Mouse (Mus musculus) thymus, adult 2 months (tissue): ENCODE results near the gene Gm20388. TPM values are rescaled to one million over a fixed set of nuclear protein-coding genes. Genes with fewer than 3 reads are reported as not detected.

Experiments used
- DNase-seq: peaks from one replicate; pipeline ENCODE4 v3.0.0; 2021
- H3K27ac ChIP-seq: fragments of 200-500 bp; 2 replicates; pipeline ENCODE4 v1.5.1; 2012; ENCODE audit warnings: low read length, control low read depth; ENCODE audit not compliant: control insufficient read depth, insufficient read depth
- H3K27me3 ChIP-seq: fragments of 200-500 bp; 2 replicates; pipeline ENCODE4 v1.6.1; 2012; ENCODE audit warnings: mild to moderate bottlenecking, low read length, moderate library complexity, mixed read lengths; ENCODE audit not compliant: control insufficient read depth, insufficient read depth
- H3K36me3 ChIP-seq: fragments of 200-500 bp; 2 replicates; pipeline ENCODE4 v1.6.1; 2012; ENCODE audit warnings: mild to moderate bottlenecking, low read length, moderate library complexity; ENCODE audit not compliant: control insufficient read depth, insufficient read depth
- H3K4me1 ChIP-seq: fragments of 200-500 bp; replicated peaks from 2 replicates; pipeline ENCODE4 v1.6.1; 2012; ENCODE audit warnings: low read length; ENCODE audit not compliant: control insufficient read depth, insufficient read depth
- H3K4me3 ChIP-seq: fragments of 200-500 bp; 2 replicates; pipeline ENCODE4 v1.5.1; 2012; ENCODE audit warnings: mild to moderate bottlenecking, low read length, control low read depth, moderate library complexity; ENCODE audit not compliant: control insufficient read depth, insufficient read depth
- CTCF ChIP-seq: fragments of 200-500 bp; IDR thresholded peaks from 2 replicates; pipeline ENCODE4 v1.5.1; 2012; ENCODE audit warnings: mild to moderate bottlenecking, control low read depth, low read length, moderate library complexity, borderline replicate concordance; ENCODE audit not compliant: control insufficient read depth, poor library complexity, insufficient read depth; ENCODE audit errors: extremely low read depth
- POLR2A ChIP-seq: fragments of 200-500 bp; IDR thresholded peaks from 2 replicates; pipeline ENCODE4 v1.6.1; 2012; ENCODE audit warnings: mild to moderate bottlenecking, low read length, control low read depth, moderate library complexity; ENCODE audit not compliant: control insufficient read depth, poor library complexity, insufficient read depth; ENCODE audit errors: extremely low read depth
- WGBS: fragments of 180-500 bp; shearing (Covaris S2); methylation state at CpG from one replicate; pipeline ENCODE4 v1.1.7; 2018; 5-methylcytosine and 5-hydroxymethylcytosine counted together
- polyA plus RNA-seq: library from polyadenylated mRNA; depleted of rRNA; stranded (reverse); fragments of >200 nt; gene quantifications from 2 replicates; pipeline ENCODE4 v1.2.3, GENCODE M21; 2012

Gm20388 gene
- polyA plus RNA-seq, 1 experiment, result 103 TPM

DNA sequence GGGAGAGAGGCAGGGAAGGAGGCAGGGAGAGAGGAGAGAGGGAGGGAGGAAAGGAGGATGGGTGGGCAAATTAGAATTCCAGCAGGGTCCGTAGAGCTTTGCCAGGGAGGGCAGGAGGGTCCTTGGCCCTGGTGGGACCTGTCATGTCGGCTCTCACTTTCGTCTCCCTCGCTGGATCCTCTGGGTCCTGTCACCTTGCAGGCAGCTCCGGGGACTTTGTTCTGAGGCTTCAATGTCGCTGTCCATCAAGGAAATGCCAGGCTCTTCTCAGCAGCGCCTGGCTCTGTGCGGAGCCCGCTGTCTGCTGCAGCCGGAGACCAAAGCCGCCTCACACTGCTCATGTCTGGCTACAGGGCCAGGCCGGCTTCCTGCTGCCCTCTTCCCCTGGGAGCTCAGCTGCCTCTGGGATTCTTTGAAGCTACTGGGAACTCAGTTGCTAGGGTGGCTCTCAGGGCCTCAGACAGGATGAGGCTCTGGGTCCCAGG is 896.2 kb downstream of the Gm20388 start:
- Histone ChIP-seq H3K4me1 (no peaks in the 10 kb centered on the region), H3K36me3 (no peaks in the 10 kb centered on the region), H3K27ac (no peak overlapping the region), H3K4me3 (no peak overlapping the region), H3K27me3 (no peaks in the 10 kb centered on the region; the same call in 1 of the 2 replicates)
- DNase-seq, result no peak
- 92% methylated on average over 12 of the region's 12 CpGs for WGBS
- no peak for TF ChIP-seq CTCF
- TF ChIP-seq POLR2A, result no peak

DNA sequence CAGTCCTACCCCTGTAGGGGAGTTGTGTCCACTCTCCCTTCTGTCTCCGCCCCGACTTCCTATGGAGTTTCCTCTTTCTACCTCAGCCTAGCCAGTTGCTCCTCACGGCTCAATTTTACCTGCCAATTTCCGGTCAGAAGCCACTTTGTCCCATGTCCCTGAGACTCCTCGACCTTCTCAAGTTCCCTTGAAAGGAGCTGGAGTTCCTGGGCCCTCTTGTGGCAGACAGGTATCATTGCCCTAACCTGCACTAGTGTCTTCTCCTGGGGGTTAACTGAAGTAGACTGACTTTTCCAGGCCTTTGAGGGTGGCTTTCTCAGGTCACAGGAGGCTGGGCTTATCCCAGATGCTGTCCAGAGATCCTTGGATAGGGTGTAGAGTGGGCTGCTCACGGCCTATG is 897.1 kb downstream of the Gm20388 start:
- Histone ChIP-seq H3K36me3 (no peaks in the 10 kb centered on the region), H3K4me3 (no peak overlapping the region), H3K27ac (no peak overlapping the region), H3K27me3 (no peaks in the 10 kb centered on the region; the same call in 1 of the 2 replicates), H3K4me1 (no peaks in the 10 kb centered on the region)
- WGBS, result 32% methylated on average over 6 of the region's 6 CpGs
- TF ChIP-seq CTCF (no peak), POLR2A (no peak)
- DNase-seq, result no peak

DNA sequence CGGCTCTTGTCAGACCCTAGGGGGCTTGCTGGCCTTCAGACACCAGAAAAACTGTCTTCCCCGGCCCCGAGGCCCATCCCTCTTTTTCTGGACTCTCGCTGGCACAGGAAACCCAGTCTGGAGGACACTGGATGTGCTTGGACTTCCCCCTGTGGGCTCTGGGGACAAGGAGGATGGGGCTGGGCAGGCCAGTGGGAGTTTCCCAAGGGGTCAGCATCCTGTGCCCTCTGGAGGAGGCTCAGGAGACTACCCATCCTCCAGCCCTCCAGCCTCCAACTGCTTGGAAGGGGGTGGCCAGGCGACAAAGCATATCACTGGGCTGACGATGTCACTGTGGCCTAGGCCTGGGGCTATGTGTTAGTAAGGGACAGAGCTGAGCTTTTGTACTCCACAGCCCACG is 898.4 kb downstream of the Gm20388 start:
- WGBS, result 86% methylated on average over 7 of the region's 7 CpGs
- H3K36me3 ChIP-seq, result no peaks in the 10 kb centered on the region
- no peak for DNase-seq
- H3K4me3 ChIP-seq, result no peak overlapping the region
- TF ChIP-seq POLR2A, result no peak
- no peak for TF ChIP-seq CTCF
- no peaks in the 10 kb centered on the region; the same call in 1 of the 2 replicates for H3K27me3 ChIP-seq
- no peak overlapping the region for H3K27ac ChIP-seq
- no peaks in the 10 kb centered on the region for H3K4me1 ChIP-seq

DNA sequence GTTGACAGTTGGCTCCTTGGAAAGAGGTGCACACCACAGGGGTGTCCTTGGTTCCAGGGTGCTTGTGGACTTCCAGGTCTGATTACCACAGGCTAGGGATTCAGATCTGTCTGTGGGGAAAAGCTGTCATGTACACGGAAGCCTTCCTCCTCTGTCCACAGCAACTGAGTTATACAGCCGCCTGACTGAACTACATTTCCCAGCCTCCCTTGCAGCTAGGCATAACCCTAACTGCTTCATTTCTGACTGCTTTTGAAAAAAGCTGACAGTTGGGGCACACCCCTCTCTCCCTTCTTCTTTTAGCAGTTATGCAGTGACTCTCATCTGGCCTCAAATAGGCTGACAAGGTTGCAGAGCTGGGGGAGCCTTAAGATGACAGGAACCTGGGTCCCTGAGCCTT is 901.3 kb downstream of the Gm20388 start:
- DNase-seq, result no peak
- Histone ChIP-seq H3K27me3 (no peaks in the 10 kb centered on the region), H3K4me3 (no peak overlapping the region), H3K27ac (no peak overlapping the region), H3K36me3 (no peaks in the 10 kb centered on the region), H3K4me1 (no peaks in the 10 kb centered on the region)
- no peak for TF ChIP-seq POLR2A
- no peak for TF ChIP-seq CTCF
- 80% methylated on average over 2 of the region's 2 CpGs for WGBS

DNA sequence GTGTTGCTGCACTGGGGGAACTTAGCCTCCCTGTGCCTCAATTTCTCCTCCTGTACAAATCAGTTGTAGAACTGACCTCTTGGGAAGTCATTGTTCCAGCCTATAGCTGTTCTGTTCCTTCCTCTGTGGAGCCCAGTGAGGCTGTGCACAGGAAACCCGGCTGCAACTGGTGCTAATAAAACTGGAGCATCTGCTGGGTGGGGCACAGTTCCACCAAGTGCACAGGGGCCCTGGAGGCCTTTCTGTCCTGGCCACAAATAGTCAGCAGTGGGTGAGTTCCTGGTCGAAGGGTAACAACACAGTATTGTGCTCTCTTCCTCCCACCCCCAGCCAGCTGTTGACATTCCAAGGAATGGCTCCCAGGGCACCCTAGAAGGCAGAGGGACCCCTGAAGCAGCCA is 902.4 kb downstream of the Gm20388 start:
- Histone ChIP-seq H3K4me1 (no peaks in the 10 kb centered on the region), H3K27me3 (no peaks in the 10 kb centered on the region), H3K4me3 (no peak overlapping the region), H3K36me3 (no peaks in the 10 kb centered on the region), H3K27ac (no peak overlapping the region)
- TF ChIP-seq CTCF, result no peak
- TF ChIP-seq POLR2A, result no peak
- DNase-seq, result no peak
- WGBS, result 16% methylated on average over 2 of the region's 2 CpGs

DNA sequence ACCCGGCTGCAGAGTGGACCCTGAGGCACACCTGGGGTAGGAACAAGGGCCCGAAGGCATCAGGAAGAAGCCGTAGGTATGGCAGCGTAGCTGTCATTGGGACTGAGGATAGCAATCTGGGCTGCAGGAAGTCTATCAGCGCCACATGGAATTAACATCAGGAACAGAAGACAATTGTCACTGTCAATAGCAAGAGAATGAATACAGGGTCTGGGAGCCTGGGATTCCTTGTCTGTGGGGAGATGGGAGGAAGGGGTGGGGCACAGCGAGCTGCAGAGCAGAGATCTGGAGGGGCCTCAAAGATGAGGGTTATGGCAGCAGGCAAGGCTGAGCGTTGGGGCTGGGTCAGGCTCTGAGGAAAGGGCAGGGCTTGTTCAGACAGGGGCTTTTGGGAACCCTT is 903.2 kb downstream of the Gm20388 start:
- TF ChIP-seq CTCF (no peak), POLR2A (no peak)
- Histone ChIP-seq H3K4me3 (no peak overlapping the region), H3K27me3 (no peaks in the 10 kb centered on the region), H3K4me1 (no peaks in the 10 kb centered on the region), H3K36me3 (no peaks in the 10 kb centered on the region), H3K27ac (no peak overlapping the region)
- DNase-seq, result no peak
- WGBS, result 96% methylated on average over 7 of the region's 7 CpGs

DNA sequence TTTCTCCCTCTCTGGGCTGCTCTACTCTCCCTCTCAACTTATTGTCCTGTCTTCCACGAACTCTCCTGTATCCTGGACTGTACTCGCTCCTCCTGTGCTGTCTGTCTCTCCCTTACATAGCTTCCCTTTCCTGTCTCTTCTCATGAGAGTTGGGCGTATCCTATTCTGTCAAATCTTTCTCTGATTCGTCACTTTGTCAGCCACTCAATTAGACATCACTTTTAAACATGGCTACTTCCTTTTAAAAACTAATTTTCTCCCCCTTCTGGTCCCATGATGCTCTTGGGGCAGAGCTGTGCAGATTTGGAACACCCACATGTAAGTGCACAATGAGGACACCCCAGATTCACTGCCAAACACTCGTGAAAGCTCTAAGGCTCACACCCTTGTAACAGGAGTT is 905.7 kb downstream of the Gm20388 start:
- H3K27me3 ChIP-seq, result no peaks in the 10 kb centered on the region
- TF ChIP-seq CTCF, result no peak
- TF ChIP-seq POLR2A, result no peak
- no peak for DNase-seq
- WGBS, result 84% methylated on average over 5 of the region's 5 CpGs
- H3K27ac ChIP-seq, result no peak overlapping the region
- no peaks in the 10 kb centered on the region for H3K36me3 ChIP-seq
- no peak overlapping the region for H3K4me3 ChIP-seq
- H3K4me1 ChIP-seq, result no peaks in the 10 kb centered on the region
